Mouse (Mus musculus): ENCODE results near the gene Rasd2. TPM values are rescaled to one million over a fixed set of nuclear protein-coding genes. Genes with fewer than 3 reads are reported as not detected.

The Rasd2 gene
- polyA plus RNA-seq, 1 experiment from 2014 or later: not detected

- DNase-seq (no peak), ATAC-seq (ENCODE audit: low read depth) (no peak)
- Histone ChIP-seq H3K4me1 (replicated peaks) (no peaks in the 10 kb centered on the region), H3K4me2 (no peak overlapping the region), H3K9ac (no peak overlapping the region), H3K27me3 (no peaks in the 10 kb centered on the region), H3K4me3 (replicated peaks) (no peak overlapping the region), H3K27ac (no peak overlapping the region), H3K36me3 (no peaks in the 10 kb centered on the region), H3K9me3 (replicated peaks) (no peaks in the 10 kb centered on the region)
- 66% methylated on average over 3 of the region's 3 CpGs for WGBS (ENCODE audit: insufficient replicate concordance)
These were observed 10.8 kb upstream of the Rasd2 start for GRCm38 (mm10) chr8:75202913-75203312.

DNA sequence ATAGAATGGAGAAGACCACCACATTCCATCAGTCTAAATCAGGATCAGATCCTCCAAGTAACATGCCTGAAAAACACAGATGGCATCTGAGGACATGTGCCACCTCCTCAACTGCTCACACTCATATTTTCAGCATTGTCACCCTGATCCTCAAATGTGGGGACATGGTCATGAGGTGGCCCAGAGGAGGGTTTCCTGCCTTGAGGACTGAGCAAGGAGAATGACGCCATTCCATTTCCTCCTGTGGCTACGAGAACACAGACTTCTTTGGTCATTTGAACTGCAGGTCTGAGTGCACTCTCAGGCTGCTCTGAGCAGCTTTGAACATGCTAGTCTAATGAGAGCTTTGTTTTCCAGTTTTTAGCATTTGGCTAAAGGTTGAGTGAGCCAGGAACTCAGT is 10.3 kb upstream of the Rasd2 start:
- Histone ChIP-seq H3K27me3 (no peaks in the 10 kb centered on the region), H3K4me1 (replicated peaks) (no peaks in the 10 kb centered on the region), H3K27ac (no peak overlapping the region), H3K36me3 (no peaks in the 10 kb centered on the region), H3K4me3 (replicated peaks) (no peak overlapping the region), H3K4me2 (no peak overlapping the region), H3K9ac (no peak overlapping the region), H3K9me3 (replicated peaks) (no peaks in the 10 kb centered on the region)
- DNase-seq (no peak), ATAC-seq (ENCODE audit: low read depth) (no peak)
- WGBS (ENCODE audit: insufficient replicate concordance): 25% methylated on average over 2 of the region's 2 CpGs

GRCm38 (mm10) chr8:75204190-75204868 is 9.4 kb upstream of the Rasd2 start:
- no peak overlapping the region for H3K4me3 ChIP-seq (replicated peaks)
- H3K9me3 ChIP-seq (replicated peaks): no peaks in the 10 kb centered on the region
- no peak overlapping the region for H3K9ac ChIP-seq
- H3K36me3 ChIP-seq: no peaks in the 10 kb centered on the region
- no peaks in the 10 kb centered on the region for H3K4me1 ChIP-seq (replicated peaks)
- ATAC-seq (ENCODE audit: low read depth) (no peak), DNase-seq (no peak)
- 68% methylated on average over 13 of the region's 13 CpGs for WGBS (ENCODE audit: insufficient replicate concordance)
- no peak overlapping the region for H3K27ac ChIP-seq
- no peak overlapping the region for H3K4me2 ChIP-seq
- H3K27me3 ChIP-seq: no peaks in the 10 kb centered on the region

DNA sequence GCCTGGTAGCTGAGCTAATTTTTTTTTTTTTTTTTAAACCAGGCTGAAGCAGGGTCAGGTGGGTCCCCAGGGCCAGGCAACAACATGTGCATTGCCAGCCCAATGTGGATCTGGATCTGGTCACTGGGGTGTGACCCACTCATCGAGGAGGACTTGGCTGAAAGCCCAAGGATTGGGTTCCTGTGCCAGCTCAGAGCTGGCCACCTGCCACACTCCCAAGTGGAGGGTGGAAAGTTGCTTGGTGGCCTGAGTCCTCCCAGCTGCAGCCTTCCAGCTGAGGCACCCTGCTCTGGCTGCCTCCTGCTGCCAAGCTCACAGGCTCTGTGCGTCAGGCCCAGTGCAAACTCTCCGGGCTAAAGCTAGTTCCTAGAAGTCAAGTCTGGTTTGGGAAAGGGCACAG is 2.3 kb upstream of the Rasd2 start:
- Histone ChIP-seq H3K27ac (no peak overlapping the region), H3K36me3 (no peaks in the 10 kb centered on the region), H3K4me1 (replicated peaks) (peaks cover 13% of the 10 kb centered on the region), H3K27me3 (peaks cover 58% of the 10 kb centered on the region), H3K4me3 (replicated peaks) (no peak overlapping the region), H3K4me2 (no peak overlapping the region), H3K9me3 (replicated peaks) (no peaks in the 10 kb centered on the region), H3K9ac (no peak overlapping the region)
- DNase-seq (no peak), ATAC-seq (ENCODE audit: low read depth) (no peak)
- 62% methylated on average over 3 of the region's 3 CpGs for WGBS (ENCODE audit: insufficient replicate concordance)

GRCm38 (mm10) chr8:75212631-75213306 is 975 bp upstream of the Rasd2 start:
- no peaks in the 10 kb centered on the region for H3K36me3 ChIP-seq
- H3K9me3 ChIP-seq (replicated peaks): no peaks in the 10 kb centered on the region
- 1% methylated on average over 63 of the region's 63 CpGs for WGBS (ENCODE audit: insufficient replicate concordance)
- peak overlapping the region; percentile 68 for H3K4me2 ChIP-seq
- peak overlapping the region; percentile 50 for H3K4me3 ChIP-seq (replicated peaks)
- H3K27me3 ChIP-seq: peaks cover 65% of the 10 kb centered on the region
- peaks cover 13% of the 10 kb centered on the region for H3K4me1 ChIP-seq (replicated peaks)
- ATAC-seq (ENCODE audit: low read depth): peak; percentile 84
- peak; percentile 37 for DNase-seq
- H3K27ac ChIP-seq: no peak overlapping the region
- no peak overlapping the region for H3K9ac ChIP-seq

DNA sequence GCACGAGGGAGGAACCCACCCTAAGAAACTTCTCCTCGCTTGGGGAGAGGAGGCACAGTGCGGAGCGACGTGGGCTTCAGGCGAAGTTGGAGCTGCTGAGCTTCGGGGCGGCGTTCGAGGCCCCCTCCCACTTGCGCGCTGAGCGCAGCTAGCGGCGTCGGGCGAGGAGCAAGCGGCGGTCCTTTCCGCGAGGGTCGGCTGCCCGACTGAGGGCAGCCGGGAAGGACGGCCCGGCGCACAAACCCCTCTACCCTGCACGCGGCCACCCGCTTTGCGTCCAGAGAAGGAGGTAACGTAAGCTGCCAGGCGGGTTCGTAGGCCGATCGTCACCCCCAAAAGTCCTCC is 465 bp upstream of the Rasd2 start:
- H3K36me3 ChIP-seq: no peaks in the 10 kb centered on the region
- peak overlapping the region; percentile 68 for H3K4me2 ChIP-seq
- DNase-seq (no peak), ATAC-seq (ENCODE audit: low read depth) (peak; percentile 25; the same call in 1 of the 2 replicates)
- peaks cover 65% of the 10 kb centered on the region for H3K27me3 ChIP-seq
- no peak overlapping the region for H3K9ac ChIP-seq
- H3K27ac ChIP-seq: no peak overlapping the region
- peaks cover 13% of the 10 kb centered on the region for H3K4me1 ChIP-seq (replicated peaks)
- 1% methylated on average over 33 of the region's 36 CpGs for WGBS (ENCODE audit: insufficient replicate concordance)
- H3K4me3 ChIP-seq (replicated peaks): peak overlapping the region; percentile 50
- H3K9me3 ChIP-seq (replicated peaks): no peaks in the 10 kb centered on the region

DNA sequence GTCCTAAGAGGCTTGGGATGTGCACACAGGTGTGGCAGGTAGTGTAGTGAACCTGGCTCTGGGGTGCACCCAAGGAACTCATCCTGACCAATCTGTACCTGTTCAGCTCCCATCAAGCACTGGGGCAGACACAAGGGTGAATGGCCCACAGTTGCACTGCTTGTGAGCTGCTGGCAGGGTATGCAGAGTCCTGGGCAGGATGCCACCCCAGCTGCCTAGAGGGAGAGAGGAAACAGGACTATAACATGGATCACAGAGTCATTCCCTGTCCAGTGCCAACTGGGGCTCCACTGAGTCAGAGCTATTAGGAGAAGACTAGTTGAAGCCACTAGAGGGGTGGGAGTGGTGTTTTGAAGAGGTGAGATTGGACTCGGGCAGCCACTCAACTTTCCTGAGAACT is 1.3 kb downstream of the Rasd2 start:
- DNase-seq: no peak
- H3K27me3 ChIP-seq: peaks cover 65% of the 10 kb centered on the region

GRCm38 (mm10) chr8:75215931-75216330 is 2.2 kb downstream of the Rasd2 start:
- Histone ChIP-seq H3K4me3 (replicated peaks) (no peak overlapping the region), H3K4me2 (no peak overlapping the region), H3K9ac (no peak overlapping the region), H3K9me3 (replicated peaks) (no peaks in the 10 kb centered on the region), H3K4me1 (replicated peaks) (peaks cover 13% of the 10 kb centered on the region), H3K36me3 (no peaks in the 10 kb centered on the region), H3K27ac (no peak overlapping the region), H3K27me3 (peaks cover 62% of the 10 kb centered on the region)
- ATAC-seq (ENCODE audit: low read depth): no peak
- DNase-seq: no peak
- WGBS (ENCODE audit: insufficient replicate concordance): 24% methylated on average over 5 of the region's 5 CpGs

More for the DNA sequence above, 1.3 kb downstream of the Rasd2 start:
- Histone ChIP-seq H3K4me3 (replicated peaks) (no peak overlapping the region), H3K4me2 (no peak overlapping the region), H3K4me1 (replicated peaks) (peaks cover 13% of the 10 kb centered on the region), H3K9me3 (replicated peaks) (no peaks in the 10 kb centered on the region), H3K27ac (no peak overlapping the region), H3K9ac (no peak overlapping the region), H3K36me3 (no peaks in the 10 kb centered on the region)
- no peak for ATAC-seq (ENCODE audit: low read depth)
- WGBS (ENCODE audit: insufficient replicate concordance): 40% methylated on average over 1 of the region's 1 CpGs

DNA sequence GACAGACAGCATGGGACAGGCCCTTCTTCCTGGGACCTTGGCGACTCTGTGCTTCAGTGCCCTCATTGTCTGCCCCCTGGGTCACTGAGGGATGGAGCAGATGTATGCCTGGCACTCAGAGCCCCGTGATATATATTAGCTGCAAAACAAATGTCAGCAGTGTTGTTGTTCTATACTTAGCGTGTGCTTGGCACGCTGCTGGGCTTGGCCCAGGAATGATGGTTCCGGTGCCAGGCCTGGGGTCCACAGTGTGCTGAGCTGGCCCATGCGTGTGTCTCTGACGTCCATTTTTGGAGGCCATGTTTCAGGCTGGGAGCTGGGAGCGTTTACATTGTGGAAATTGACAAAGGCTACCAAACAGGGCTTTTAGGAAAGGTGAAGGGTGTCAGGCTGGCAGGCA is 3.1 kb downstream of the Rasd2 start:
- ATAC-seq (ENCODE audit: low read depth) (no peak), DNase-seq (no peak)
- Histone ChIP-seq H3K9ac (no peak overlapping the region), H3K4me1 (replicated peaks) (peaks cover 13% of the 10 kb centered on the region), H3K27ac (no peak overlapping the region), H3K4me2 (no peak overlapping the region), H3K36me3 (no peaks in the 10 kb centered on the region), H3K9me3 (replicated peaks) (no peaks in the 10 kb centered on the region), H3K27me3 (peaks cover 53% of the 10 kb centered on the region), H3K4me3 (replicated peaks) (no peak overlapping the region)
- whole genome bisulfite sequencing (ENCODE audit: insufficient replicate concordance): 70% methylated on average over 8 of the region's 8 CpGs

- Histone ChIP-seq H3K36me3 (no peaks in the 10 kb centered on the region), H3K4me3 (replicated peaks) (no peak overlapping the region), H3K27ac (no peak overlapping the region), H3K27me3 (peaks cover 42% of the 10 kb centered on the region), H3K4me1 (replicated peaks) (peaks cover 9% of the 10 kb centered on the region), H3K9me3 (replicated peaks) (no peaks in the 10 kb centered on the region), H3K9ac (no peak overlapping the region), H3K4me2 (no peak overlapping the region)
- peak; percentile 34 for DNase-seq
- 6% methylated on average over 4 of the region's 4 CpGs for whole genome bisulfite sequencing (ENCODE audit: insufficient replicate concordance)
- ATAC-seq (ENCODE audit: low read depth): no peak
These were observed 4.2 kb downstream of the Rasd2 start for GRCm38 (mm10) chr8:75217969-75218368.

- Histone ChIP-seq H3K4me3 (replicated peaks) (no peak overlapping the region), H3K9me3 (replicated peaks) (no peaks in the 10 kb centered on the region), H3K9ac (no peak overlapping the region), H3K27ac (no peak overlapping the region), H3K27me3 (peaks cover 20% of the 10 kb centered on the region), H3K4me1 (replicated peaks) (no peaks in the 10 kb centered on the region), H3K4me2 (no peak overlapping the region), H3K36me3 (no peaks in the 10 kb centered on the region)
- WGBS (ENCODE audit: insufficient replicate concordance): 41% methylated on average over 5 of the region's 5 CpGs
- no peak for DNase-seq
- ATAC-seq (ENCODE audit: low read depth): no peak
These were observed 6.4 kb downstream of the Rasd2 start for GRCm38 (mm10) chr8:75219877-75220738.
